Mouse (Mus musculus) small intestine, adult 2 months (tissue): ENCODE results near the gene Nipsnap1. TPM values are rescaled to one million over a fixed set of nuclear protein-coding genes. Genes with fewer than 3 reads are reported as not detected.
A peak's percentile ranks its signal among the peaks of the same experiment; 100 is the strongest.

Experiments
- H3K27ac ChIP-seq: fragments of 200-500 bp; 2 replicates; pipeline ENCODE4 v1.5.1; 2012; ENCODE audit warnings: low read depth, low read length, control low read depth, inconsistent platforms; ENCODE audit not compliant: insufficient read depth
- H3K27me3 ChIP-seq: fragments of 200-500 bp; 2 replicates; pipeline ENCODE4 v1.6.1; 2012; ENCODE audit warnings: mild to moderate bottlenecking, moderate library complexity, low read length, inconsistent platforms; ENCODE audit not compliant: control insufficient read depth, insufficient read depth
- H3K36me3 ChIP-seq: fragments of 200-500 bp; 2 replicates; pipeline ENCODE4 v1.6.1; 2012; ENCODE audit warnings: mild to moderate bottlenecking, low read length, control low read depth, inconsistent platforms; ENCODE audit not compliant: control insufficient read depth, insufficient read depth
- H3K4me1 ChIP-seq: fragments of 200-500 bp; 2 replicates; pipeline ENCODE4 v1.6.1; 2012; ENCODE audit warnings: low read length, inconsistent platforms, mixed read lengths; ENCODE audit not compliant: control insufficient read depth, insufficient read depth, insufficient read length
- H3K4me3 ChIP-seq: fragments of 200-500 bp; 2 replicates; pipeline ENCODE4 v1.5.1; 2012; ENCODE audit warnings: low read depth, mild to moderate bottlenecking, control low read depth, inconsistent platforms, low read length, moderate library complexity
- CTCF ChIP-seq: fragments of 200-500 bp; IDR thresholded peaks from 2 replicates; pipeline ENCODE4 v1.5.1; 2012; ENCODE audit warnings: low read depth, mild to moderate bottlenecking, control low read depth, inconsistent platforms, low read length, moderate library complexity, mixed read lengths; ENCODE audit not compliant: insufficient replicate concordance, insufficient read length; ENCODE audit errors: extremely low read depth
- POLR2A ChIP-seq: fragments of 200-500 bp; IDR thresholded peaks from 2 replicates; pipeline ENCODE4 v1.6.1; 2012; ENCODE audit warnings: low read depth, mild to moderate bottlenecking, control low read depth, inconsistent platforms, low read length, moderate library complexity
- WGBS: fragments of 180-500 bp; shearing (Covaris S2); methylation state at CpG from one replicate; pipeline ENCODE4 v1.1.7; 2018; 5-methylcytosine and 5-hydroxymethylcytosine counted together
- polyA plus RNA-seq: library from polyadenylated mRNA; depleted of rRNA; stranded (reverse); fragments of >200 nt; gene quantifications from 2 replicates; pipeline ENCODE4 v1.2.3, GENCODE M21; 2012; rRNA removed

Nipsnap1 gene
- polyA plus RNA-seq: 35.3 and 43.4 TPM in 2 replicates

GRCm38 (mm10) chr11:4873755-4874475, at the start of gene Nipsnap1:
TSS of gene Nipsnap1 (plus strand) at chr11:4873951.
- no peaks in the 10 kb centered on the region for H3K27me3 ChIP-seq
- H3K4me3 ChIP-seq: peak within 1 kb of the TSS; percentile 90
- H3K36me3 ChIP-seq: no peaks in the 10 kb centered on the region
- WGBS: under 1% methylated on average over 30 of the region's 30 CpGs
- no peak for TF ChIP-seq CTCF
- no peak; the same call in 1 of the 2 replicates for TF ChIP-seq POLR2A
- H3K27ac ChIP-seq: no peak within 1 kb of the TSS
- peaks cover 8% of the 10 kb centered on the region; the same call in 1 of the 2 replicates for H3K4me1 ChIP-seq

DNA sequence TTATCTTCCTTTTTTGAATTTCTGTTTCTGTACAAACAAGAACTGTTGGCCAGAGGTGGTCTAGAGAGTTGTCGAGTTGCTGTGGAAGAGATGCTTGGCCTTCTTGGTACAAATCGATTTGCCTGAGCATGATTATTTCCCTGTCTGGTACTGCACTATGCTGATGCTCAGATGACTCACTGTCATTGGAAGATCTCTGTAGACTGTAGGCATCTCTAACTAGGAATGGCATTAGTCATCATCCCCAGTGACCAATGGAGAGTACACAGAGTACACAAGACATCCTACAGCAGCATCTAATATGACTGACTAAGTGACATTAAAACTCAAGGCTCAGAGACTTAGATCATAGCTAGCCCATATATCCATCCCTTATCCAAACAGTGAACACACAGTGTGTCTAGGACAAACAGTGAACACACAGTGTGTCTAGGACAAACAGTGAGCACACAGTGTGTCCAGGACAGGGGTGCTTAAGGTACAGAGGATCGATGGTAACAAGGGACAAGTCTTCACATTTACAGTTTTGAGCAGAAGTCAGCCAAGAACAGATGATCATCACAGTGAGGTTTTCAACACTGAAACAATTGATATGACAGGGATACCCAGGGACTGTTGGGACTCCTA, 47.5 kb upstream of the Nipsnap1 start:
- no peaks in the 10 kb centered on the region for H3K36me3 ChIP-seq
- no peak overlapping the region for H3K4me3 ChIP-seq
- H3K27ac ChIP-seq: no peak overlapping the region
- peaks cover 16% of the 10 kb centered on the region; the same call in 1 of the 2 replicates for H3K4me1 ChIP-seq
- whole genome bisulfite sequencing: 90% methylated on average over 3 of the region's 3 CpGs
- no peak for TF ChIP-seq POLR2A
- no peak for TF ChIP-seq CTCF
- no peaks in the 10 kb centered on the region for H3K27me3 ChIP-seq

- Histone ChIP-seq H3K4me3 (no peak overlapping the region), H3K4me1 (peaks cover 14% of the 10 kb centered on the region; the same call in 1 of the 2 replicates), H3K27me3 (no peaks in the 10 kb centered on the region), H3K27ac (no peak overlapping the region), H3K36me3 (no peaks in the 10 kb centered on the region)
- no peak for TF ChIP-seq POLR2A
- no peak for TF ChIP-seq CTCF
Measured at GRCm38 (mm10) chr11:4827340-4827739, 46.4 kb upstream of the Nipsnap1 start.

- 63% methylated on average over 2 of the region's 2 CpGs for WGBS
- H3K36me3 ChIP-seq: no peaks in the 10 kb centered on the region
- peaks cover 15% of the 10 kb centered on the region for H3K4me1 ChIP-seq
- no peaks in the 10 kb centered on the region for H3K27me3 ChIP-seq
- no peak for TF ChIP-seq CTCF
- no peak for TF ChIP-seq POLR2A
- H3K4me3 ChIP-seq: no peak overlapping the region
- no peak overlapping the region for H3K27ac ChIP-seq
Measured at GRCm38 (mm10) chr11:4827916-4828315, 45.8 kb upstream of the Nipsnap1 start.

GRCm38 (mm10) chr11:4831066-4831465, 42.7 kb upstream of the Nipsnap1 start:
- Histone ChIP-seq H3K4me3 (no peak overlapping the region), H3K27me3 (no peaks in the 10 kb centered on the region), H3K27ac (no peak overlapping the region), H3K4me1 (peaks cover 11% of the 10 kb centered on the region), H3K36me3 (no peaks in the 10 kb centered on the region)
- TF ChIP-seq POLR2A (no peak), CTCF (no peak)

- Histone ChIP-seq H3K27ac (no peak overlapping the region), H3K27me3 (no peaks in the 10 kb centered on the region)
- WGBS: 62% methylated on average over 3 of the region's 3 CpGs
Measured at GRCm38 (mm10) chr11:4833295-4833939, 40.3 kb upstream of the Nipsnap1 start.

GRCm38 (mm10) chr11:4835436-4835835, 38.3 kb upstream of the Nipsnap1 start:
- TF ChIP-seq POLR2A: no peak
- no peak for TF ChIP-seq CTCF
- Histone ChIP-seq H3K36me3 (no peaks in the 10 kb centered on the region), H3K4me3 (no peak overlapping the region), H3K27me3 (no peaks in the 10 kb centered on the region), H3K4me1 (peaks cover 8% of the 10 kb centered on the region), H3K27ac (no peak overlapping the region)
- 45% methylated on average over 6 of the region's 6 CpGs for WGBS

More at GRCm38 (mm10) chr11:4833295-4833939, 40.3 kb upstream of the Nipsnap1 start:
- no peak for TF ChIP-seq POLR2A
- TF ChIP-seq CTCF: no peak
- H3K4me3 ChIP-seq: no peak overlapping the region
- H3K4me1 ChIP-seq: peaks cover 8% of the 10 kb centered on the region
- no peaks in the 10 kb centered on the region for H3K36me3 ChIP-seq
